Mouse (Mus musculus) layer of hippocampus, adult 18-20 months (tissue): ENCODE measurements around the gene Uba3. TPM values are rescaled to one million over a fixed set of nuclear protein-coding genes. Genes with fewer than 3 reads are reported as not detected.

Source experiments
- DNase-seq, 2 experiments: peaks; one replicate each; pipeline ENCODE4 v3.0.0; 2022; ENCODE audit warnings: low spot score in 2 of 2
- long read RNA-seq: library from polyadenylated mRNA; stranded (forward); transcript quantifications from one replicate; pipeline ENCODE4 v2.0.0, GENCODE M21; 2021
- total RNA-seq, 2 experiments: library from RNA; stranded (reverse); gene quantifications; 2 replicates each; pipeline ENCODE4 v1.2.3; 2021

Uba3 gene
- 10 to 100 TPM; 70.9 to 73.7 TPM for total RNA-seq
- long read RNA-seq, transcript Uba3-202 (17 exons, 2,465 nt): minor isoform, 22 of 60 reads
- long read RNA-seq, transcript Uba3-201 (18 exons, 2,257 nt): major isoform, 25 of 60 reads
- long read RNA-seq, partial matches to known transcripts: 6 of 60 reads
- long read RNA-seq, other reads (novel, unspliced or antisense): 5 of 60 reads

DNA sequence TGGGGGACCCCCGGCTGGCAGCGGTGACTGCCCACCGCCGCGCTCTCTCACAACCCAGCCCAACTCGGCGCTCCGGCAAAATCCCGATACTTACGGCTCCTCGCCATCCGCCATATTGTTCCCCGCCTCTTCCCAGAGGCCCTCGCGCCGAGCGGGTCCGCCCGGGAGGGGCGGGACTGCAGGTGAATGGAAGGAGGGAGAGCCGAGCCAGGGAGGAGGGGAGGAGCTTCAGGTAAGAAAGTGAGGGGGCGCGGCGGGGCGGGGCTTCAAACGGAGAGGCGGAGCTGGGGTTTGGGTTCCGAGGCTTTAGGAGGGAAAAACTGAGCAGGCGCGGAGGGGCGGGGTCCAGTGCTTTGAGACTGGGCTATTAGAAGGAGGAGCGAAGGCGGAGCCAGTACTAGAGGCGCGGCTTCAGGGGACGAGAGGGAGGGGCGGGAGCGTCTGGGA is at the start of gene Uba3:
Uba3 (minus strand) TSS at position 209 of the 447 bp plus-strand sequence.
- peak; percentile 98 to 99 for DNase-seq

DNA sequence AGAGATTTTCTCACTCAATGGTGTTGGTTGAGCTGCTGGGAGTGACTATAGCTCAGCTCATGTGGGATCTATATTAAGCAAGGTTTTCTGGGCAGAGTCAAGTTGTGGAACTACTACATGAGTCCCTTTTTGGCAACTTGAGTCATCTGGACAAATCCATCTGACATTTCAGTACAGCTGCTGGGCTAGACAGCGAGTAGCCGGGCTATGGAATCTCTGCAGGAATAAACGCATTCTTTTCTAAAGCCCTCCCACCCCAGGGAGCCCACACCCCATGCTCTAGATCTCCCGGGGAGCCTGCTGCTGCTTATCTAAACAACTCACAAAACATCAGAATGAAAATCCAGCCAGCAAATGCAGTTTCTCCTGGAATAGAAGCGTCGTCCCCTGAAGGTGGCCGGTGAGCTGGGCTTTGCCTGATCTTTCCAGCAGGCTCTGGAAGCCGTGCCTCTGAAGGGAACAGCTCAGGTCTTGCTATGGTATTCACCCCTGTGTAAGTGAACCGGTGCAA is 47.3 kb upstream of the Uba3 start, which contains the start of gene Lmod3:
Lmod3 (minus strand) TSS at position 49 of the 511 bp plus-strand sequence.
- DNase-seq: no peak

DNA sequence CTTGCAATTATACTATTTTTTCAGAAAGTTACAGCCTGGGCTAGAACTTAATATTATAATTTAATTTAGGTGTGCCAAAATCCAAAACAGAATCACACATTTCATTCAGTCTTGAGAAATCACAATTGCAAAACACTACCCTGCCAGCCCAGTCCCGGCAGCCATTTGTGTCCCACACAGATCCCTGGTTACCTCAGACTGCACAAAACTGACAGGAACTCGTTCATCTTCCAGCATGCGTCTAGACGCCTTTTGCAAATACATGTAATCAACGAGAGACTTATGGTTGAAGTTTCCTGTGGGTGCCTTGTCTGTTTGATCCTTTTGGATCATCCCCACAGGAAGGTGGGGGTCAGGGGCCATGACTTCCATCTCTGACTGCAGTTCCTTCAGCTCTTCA is 46.6 kb upstream of the Uba3 start:
- no peak for DNase-seq

DNA sequence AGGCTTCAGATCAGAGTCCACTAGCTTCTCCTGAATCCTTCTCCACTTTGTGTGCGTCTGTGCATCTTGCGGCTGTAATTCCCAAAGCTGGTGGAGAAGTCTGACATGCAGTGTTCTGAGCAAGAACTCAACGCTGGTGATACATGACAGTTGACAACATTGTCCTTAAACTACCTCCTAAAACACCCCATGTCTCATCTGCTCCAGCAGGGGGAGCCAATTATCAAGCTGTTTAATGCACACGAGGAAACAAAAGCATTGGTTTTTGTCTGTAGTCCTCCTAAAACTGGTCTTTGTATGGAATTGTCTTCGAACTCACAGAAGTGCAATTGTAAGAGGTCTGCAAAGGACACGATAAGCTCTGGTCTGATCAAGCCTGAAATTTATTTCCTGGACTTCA is 45.5 kb upstream of the Uba3 start:
- DNase-seq: peak; percentile 36 to 85

DNA sequence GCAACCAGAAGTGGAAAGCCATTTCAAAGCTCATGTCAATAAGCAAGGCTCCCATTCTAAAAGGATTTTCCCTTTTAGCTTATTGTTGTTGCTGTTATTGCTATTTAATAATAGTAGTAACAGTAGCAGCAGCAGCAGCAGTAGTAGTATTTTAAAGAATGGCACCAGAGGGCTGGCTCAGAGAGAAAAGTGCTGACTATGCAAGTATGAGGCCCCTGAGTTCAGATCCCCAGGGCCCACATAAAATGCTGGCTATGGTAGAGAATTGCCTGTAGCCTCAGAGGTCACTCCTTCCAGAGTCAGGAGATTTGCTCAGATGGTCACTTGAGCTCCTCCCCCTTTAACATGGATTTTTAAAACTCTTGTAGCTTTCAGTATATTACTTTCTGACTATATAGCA is 39.8 kb upstream of the Uba3 start:
- DNase-seq: no peak

DNA sequence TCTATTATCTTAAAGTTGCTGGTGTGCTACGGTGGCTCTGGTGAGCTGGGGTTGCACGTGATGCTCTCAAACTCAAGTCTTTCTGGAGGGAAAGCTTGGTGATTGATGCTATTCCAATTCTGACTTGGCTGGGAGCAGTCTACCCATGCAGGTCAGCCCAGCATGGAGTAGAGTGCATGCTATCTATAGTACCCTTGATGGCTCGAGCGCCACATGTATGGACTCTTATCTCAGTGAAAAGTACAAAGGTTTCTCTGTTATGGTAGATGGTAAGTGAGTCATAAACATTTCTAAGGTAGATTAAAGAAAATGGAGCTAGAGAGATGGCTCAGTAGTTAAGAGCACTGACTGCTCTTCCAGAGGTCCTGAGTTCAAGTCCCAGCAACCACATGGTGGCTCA is 37.1 kb upstream of the Uba3 start:
- DNase-seq: no peak

DNA sequence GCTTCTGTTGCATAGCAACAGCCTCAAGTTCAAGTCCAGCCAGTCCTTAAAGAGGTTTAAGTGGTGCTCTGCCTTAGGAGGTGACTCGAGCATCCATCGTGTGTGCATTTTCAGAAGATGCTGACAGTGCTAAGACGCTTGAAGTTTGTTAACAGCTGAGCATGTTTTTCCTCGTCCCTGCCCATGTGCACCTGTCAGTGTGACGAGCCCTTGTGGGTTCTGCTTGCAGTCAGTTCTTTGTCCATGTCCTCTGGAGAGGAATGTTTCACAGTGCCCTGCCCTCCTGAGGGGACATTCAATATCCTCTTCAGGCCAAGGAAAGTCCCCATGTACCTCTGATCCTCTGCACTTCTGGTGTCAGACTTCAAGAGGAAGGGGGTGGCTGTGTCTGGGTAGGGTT is 34.6 kb upstream of the Uba3 start:
- DNase-seq: no peak

DNA sequence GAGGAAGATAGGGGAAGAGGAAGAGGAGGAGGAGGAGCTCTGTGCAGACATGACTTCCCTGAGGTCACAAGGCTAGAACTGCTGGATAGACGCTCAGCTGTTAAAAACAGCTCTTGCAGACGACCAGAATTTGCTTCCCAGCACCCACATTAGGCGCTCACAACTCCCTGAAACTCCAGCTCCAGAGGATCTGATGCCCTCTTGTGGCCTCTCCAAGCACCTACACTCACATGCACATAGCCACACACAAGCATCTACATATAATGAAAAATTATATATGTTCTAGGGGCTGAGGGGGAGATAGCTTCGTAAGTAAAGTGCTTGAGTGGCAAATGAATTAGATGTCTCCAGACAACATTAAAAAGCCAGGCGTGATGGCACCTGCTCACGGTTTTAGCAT is 33.9 kb upstream of the Uba3 start:
- no peak for DNase-seq

DNA sequence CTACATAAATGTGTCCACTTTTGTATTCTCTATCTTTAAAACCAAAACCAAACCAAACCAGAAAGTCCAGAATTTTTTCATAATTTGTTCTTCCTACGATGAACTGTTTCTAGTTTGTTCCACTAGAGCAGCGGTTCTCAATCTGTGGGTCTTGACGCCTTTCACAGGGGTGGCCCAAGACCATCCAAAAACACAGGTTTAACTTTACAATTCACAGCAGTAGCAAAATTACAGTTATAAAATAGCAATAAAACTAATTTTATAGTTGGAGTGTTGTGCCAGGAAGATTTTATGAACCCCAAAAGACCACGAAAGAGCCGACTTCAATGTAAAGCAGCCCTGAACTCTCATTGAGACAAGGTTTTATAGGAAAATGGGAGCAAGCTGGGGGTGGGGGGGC is 30.6 kb upstream of the Uba3 start:
- DNase-seq: no peak

DNA sequence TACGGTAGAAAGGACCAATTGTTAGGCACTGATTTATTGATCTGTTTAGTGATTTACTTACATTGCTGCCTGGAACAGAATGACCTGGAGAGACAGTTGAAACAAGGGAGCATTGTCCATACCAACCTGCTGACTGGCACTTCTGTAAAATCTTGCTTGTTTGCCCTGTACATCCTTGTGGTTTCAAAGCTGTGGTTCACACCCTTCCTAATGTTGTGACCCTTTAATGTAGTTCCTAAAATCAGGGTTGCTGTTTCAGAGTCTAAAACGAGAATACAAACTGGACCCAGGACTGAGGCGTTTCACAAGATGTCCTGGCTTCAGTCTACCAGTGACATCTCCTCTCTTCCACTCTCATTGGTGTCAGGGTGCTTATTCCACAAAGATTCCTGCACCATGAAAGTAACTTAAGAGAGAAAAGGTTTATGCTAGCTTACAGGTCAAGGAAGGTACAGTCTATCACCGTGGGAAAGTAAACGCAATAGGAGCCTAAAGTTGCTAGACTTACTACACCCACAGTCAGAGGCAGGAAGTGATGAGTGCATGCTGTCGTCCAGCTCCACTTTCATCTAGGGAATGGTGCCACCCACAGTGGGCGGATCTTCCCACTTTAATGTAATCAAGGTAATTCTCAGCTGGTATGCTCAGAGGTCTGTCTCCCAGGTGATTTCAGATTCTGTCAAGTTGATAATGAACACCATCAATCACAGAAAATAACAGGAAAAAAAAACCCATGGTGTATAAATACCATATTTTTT is 29.6 kb upstream of the Uba3 start:
- no peak for DNase-seq

DNA sequence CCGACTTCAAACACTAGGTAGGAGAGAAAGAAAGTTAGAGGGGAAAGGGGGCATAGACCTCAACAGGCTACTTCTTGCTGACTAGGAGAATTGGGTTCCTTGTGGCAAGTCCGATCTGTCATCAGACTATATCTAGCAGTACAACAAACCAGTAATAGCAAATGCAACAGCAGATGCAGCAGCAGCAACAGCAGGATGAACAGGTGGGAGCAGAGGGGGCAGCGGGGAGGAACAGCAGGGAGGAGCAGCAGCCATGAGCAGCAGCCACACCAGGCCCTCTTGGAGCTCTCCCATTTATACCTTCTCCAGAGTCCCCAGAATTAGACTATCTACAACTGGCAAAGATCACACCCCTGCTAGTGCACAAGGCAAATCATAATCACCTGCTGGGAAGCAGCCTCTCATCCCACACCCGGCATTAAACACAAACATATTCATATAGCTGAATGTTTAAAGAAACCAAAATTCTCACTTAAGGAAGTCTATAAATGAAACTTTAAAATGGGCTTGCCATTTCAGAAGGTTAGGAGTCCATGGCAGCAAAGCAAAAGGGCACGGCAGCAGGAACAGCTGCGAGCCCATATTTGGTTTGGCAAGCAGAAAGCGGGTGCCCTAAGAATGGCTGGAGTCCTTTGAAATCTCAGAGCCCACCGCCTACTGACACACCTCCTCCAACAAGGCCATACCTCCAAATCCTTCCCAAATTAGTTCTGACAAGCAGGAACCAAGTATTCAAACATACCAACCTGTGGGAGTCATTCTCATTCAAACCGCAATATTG is 21.8 kb upstream of the Uba3 start:
- no peak for DNase-seq

DNA sequence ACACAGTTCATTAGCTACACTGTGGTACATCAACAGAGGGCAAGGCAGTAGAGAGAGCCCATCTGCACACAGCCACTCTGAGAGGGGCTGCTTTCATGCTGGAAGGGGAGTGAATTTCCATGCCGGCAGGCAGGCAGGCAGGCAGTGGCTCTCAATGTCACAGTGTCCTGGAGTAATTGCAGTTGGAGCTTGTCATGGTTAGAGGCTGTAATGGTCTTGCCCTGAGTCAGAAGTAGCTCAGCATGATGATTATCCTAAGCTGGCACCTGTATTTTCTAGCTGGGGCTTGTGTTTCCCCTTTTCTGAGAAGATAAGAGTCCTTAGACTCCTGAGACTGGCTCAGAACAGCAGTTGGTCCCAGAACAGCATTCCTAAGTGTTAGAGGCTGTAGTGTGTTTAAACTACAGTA is 20.6 kb upstream of the Uba3 start:
- DNase-seq: no peak

DNA sequence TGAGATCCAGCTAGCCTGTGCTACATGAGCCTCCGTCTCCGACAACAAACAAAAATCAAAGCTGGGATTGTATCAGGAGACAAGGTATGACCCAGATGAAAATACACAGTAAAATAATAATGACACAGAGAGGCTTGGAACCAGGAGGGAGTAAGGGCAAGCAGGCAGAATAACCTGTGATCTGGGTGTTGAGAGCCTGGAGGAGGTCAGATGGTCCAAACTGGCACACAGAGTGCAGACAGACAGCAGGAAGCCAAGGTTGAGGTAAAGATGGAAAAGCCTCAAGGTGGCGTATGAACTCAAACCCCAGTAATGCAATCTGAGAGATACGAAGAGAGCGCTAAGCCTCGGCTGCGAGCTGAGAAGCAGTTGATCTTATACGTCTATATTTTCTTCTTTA is 19.1 kb upstream of the Uba3 start:
- no peak for DNase-seq

DNA sequence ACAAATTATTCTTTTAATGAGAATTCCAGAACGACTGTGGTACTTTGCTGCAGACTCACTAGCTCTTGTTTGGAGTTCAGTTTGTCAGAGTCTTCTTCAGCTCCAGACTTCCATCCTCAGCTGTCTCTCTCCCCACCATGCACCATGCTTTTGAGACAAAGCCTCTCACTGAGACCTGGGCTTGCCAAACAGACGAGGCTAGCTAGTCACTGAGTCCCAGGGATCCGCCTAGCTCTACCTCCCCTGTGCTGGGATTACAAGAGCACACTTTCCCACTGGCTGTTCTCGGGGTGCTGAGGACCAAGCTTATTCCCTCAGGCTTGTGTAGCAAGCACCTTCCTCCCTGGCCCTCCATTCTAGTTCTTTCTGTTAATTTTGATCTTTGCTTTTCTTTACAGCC is 18.1 kb upstream of the Uba3 start:
- no peak for DNase-seq

DNA sequence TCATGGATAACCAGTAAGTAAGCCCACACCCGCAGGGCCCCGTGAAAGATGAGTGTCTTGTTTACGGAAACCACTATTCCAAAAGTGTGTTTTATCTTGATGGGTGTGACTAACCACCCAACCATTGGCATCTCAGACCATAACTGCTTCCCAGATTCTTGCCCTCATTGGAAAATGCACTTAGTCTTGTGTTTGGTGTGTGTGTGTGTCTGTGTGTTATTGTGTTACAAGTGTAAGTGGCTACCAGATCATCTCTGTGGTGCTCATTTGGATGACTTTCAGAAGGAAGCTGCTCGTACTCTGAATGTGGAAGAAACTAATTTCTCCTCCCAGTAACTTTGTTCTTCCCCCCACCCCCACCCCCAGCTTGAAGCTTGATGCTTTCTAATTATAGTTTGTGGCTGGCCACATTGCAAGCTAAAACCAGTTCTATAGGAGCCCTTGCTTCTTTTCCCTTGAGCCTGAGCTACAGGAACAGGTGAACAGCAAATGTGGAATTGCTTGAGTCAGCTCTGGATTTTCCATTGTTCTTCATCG is 17.6 kb upstream of the Uba3 start:
- no peak for DNase-seq

DNA sequence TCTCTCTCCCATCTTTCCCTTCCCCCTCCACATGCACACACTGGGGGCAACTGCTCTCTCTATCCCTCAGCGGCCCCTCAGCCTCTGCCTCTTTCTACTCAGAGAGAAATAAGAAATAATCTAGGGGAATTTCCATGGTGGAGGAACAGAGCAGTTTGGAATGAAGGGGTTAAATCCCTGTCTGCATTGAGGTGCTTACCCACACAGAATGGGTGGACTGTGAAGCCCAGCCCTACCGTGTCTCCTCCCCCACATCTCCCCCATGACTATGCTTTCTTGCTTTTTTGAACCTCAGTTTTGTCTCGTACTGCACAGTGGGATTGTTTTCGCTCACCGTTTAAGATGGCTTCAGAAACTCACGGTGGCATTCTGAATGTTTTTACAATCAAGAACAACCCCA is 16.9 kb upstream of the Uba3 start:
- DNase-seq: no peak

DNA sequence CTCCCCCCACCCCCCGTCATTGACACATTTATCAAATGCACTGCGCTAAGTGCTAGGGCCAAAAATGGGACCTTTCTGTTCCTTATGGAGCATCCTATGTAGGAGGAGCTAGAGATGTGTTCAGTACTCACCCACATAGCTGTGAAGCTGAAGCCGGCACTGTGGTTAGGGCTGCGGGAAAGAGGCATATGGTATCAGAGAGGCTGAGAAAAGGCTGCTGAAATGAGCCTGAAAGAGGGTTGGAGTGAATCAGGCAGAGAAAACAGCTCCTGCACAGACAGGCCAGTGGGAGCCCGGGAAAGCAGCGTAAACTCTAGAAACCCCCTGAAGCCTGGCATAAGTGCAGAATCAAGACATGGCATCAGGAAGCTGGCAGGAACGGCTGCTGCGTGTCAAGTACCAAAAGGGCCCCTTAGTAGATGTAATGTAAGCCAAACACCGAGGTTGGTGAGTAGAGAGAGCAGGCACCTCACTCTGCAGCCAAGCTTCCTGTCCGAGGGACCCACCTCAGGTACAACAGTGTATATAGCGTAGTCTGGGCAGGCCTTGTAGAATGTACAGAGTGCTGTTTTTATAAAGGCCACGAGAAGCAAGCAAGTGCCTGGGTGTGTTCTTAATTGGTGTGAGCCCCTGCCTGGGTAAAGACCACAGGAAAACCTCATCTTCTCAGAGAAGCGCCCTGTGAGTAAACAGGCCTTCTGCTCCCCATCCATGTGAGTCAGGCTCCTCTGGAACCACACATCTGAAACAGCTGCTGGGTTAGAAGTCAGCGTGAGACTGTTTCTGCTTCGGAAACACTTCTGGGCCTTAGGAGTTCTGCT is 16.0 kb upstream of the Uba3 start:
- peak; percentile 57 to 82 for DNase-seq

DNA sequence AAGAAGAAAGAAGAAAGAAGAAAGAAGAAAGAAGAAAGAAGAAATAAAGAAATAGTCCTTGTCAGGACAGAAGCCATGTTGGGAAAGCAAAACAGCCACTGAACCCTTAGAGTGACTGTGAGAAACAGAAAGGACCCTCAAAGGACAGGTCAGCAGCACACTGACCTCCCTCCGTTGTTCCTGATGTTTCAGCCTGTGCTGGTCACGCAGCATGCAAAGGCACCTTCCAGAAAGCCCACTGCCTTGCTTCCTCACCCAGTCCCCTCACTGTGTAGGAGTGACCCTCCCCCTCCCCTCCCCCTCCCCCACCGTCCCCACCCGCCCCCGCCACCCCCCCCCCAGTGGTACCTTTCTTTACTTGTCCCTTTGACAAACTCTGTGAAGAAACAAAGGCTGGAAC is 15.2 kb upstream of the Uba3 start:
- no peak for DNase-seq

DNA sequence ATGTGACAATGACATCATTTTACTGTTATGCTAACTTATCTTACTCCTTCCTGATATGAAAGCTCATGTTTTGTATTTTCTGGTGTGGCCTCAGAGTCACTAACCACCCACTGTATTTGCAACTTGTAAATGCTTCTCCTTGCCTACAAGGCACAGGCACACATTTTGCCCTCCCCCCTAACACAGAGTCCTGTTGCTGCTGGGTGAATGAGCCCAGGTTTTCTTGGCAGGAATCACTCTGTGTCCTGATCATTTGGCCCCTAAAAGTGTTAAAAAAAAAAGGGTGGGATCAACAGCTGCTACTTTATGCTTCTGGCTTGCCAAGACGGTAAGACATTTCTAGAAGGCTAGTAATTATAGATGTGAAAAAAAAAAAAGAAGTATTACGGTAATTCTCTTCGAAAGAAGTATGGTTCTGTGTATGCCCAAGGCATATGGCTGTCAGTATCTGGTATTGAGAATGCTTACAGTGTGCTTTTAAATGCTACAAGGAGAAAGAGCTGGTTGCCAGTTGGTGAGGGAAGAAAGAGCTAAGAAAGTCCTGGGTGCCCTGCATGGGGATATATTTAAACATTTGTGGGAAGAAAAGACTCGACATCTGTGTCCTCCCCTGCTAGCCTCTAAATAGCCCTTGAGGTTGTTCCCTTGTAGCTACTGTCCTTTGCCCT is 10.8 kb upstream of the Uba3 start:
- no peak for DNase-seq

DNA sequence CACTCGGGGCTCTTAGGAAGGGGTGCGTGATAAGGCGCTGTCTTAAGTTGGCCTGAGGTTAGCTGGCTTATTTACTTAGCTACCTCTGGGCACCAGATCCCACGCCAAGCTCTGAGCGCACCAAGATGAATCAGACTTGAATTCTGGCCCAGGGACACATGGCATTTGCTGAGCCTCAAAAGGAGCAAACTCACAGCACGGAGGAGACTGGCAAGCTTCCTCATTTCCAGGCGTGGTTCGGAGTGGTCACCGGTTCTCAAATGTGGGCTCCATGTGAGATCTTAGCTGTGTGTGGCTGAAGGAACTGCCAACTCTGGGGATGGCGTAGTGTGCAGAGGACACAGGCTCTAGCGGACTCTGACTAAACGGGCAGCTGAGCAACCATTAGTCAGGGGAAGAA is 6.5 kb upstream of the Uba3 start:
- peak; percentile 25 to 50 for DNase-seq
